Comparison of ENCODE assay signal across 9 mouse cellular contexts in the genomic region with DNA sequence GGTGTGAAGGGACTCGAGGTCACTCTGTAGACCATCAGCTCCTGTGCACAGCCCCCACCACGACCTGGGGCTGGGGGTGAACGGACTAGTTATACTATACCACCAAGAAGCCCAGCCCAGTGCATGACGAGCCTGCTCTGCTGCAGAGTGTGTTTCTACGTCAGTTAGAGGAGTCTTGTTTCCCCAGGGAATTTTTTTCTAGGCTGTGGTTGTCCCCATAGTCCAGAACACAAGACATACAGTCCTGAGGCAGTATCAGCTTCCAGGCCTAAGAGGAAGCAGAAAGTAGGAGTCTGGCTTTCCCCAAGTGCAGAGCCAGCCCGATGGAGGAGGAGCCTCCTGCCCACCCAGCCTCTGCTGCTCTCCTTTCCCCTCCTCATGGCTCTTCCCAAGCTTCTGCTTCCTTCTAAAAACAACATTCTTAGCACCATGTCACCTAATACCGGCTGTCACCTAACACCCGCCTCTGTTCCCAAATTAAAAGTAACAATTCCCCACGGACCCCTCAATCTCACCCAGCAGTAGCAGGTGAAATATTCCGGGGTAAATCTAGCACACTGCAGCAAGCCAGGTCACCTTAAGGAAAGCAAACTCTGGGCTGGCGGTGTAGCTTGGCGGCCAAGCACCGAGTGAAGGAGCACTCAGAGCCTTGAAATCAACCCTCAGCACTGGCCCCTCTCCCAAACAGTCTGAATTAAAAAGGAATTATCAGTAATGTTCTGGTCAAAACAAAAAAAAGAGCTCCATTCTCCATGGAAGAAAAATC. TPM values are rescaled to one million over a fixed set of nuclear protein-coding genes. Genes with fewer than 3 reads are reported as not detected.
DNase-seq lines count a peak whose midpoint lies in the region; ATAC-seq and TF ChIP-seq lines count a peak whose summit lies in the region.
"Had no signal": no experiment of that assay in that cellular context is flagged by ENCODE, and none has a peak within 500 bp of the region (broad histone marks: within the 10 kb centered on the region; RNA-seq: fewer than 3 reads in every experiment).

No protein-coding gene starts in this region.

- peaks cover 25% of the 10 kb centered on the region for H3K4me1 ChIP-seq in forebrain, embryonic 10.5 days
- H3K4me1 ChIP-seq in forebrain, embryonic 15.5 days: 0 out of 2 replicates have a peak, but pooled peaks cover 3% of the 10 kb centered on the region
- H3K4me1 ChIP-seq in lung, postnatal 0 days (ENCODE audit: insufficient read depth, low read depth, low read length): no peaks in the 10 kb centered on the region; the same call in 1 of the 2 replicates
- H3K4me1 ChIP-seq in lung, adult 2 months (ENCODE audit: control insufficient read depth, insufficient read depth, low read length): peaks cover 12% of the 10 kb centered on the region
- H3K4me1 ChIP-seq in hindbrain, embryonic 11.5 days (replicated peaks; ENCODE audit: control insufficient read depth, insufficient read depth, low read length): 0 out of 2 replicates have a peak, but pooled peaks cover 2% of the 10 kb centered on the region
- no peaks in the 10 kb centered on the region for H3K4me1 ChIP-seq in forebrain, embryonic 14.5 days (ENCODE audit: control insufficient read depth, insufficient read depth, low read length)

- TF ChIP-seq POLR2A in lung, adult 2 months (IDR thresholded peaks at IDR 0.05; ENCODE audit: borderline replicate concordance, extremely low read depth, low read depth, low read length): no peak

- no peak for ATAC-seq in forebrain, embryonic 15.5 days (replicated peaks)
- ATAC-seq in lung, postnatal 0 days: peak; percentile 63
- peak; percentile 59; the same call in 1 of the 2 replicates for ATAC-seq in hindbrain, embryonic 11.5 days (ENCODE audit: low FRiP score)
- no peak for ATAC-seq in forebrain, embryonic 14.5 days

- H3K36me3 ChIP-seq in forebrain, embryonic 10.5 days (replicated peaks): no peaks in the 10 kb centered on the region; the same call in 1 of the 2 replicates
- no peaks in the 10 kb centered on the region for H3K36me3 ChIP-seq in forebrain, embryonic 15.5 days
- no peaks in the 10 kb centered on the region for H3K36me3 ChIP-seq in lung, postnatal 0 days (ENCODE audit: insufficient read depth, low read length)
- no peaks in the 10 kb centered on the region for H3K36me3 ChIP-seq in hindbrain, embryonic 11.5 days (ENCODE audit: control insufficient read depth, insufficient read depth, low read length)
- H3K36me3 ChIP-seq in forebrain, embryonic 14.5 days (ENCODE audit: control insufficient read depth, insufficient read depth, low read length): no peaks in the 10 kb centered on the region

- WGBS in forebrain, embryonic 10.5 days: 54% methylated on average over 13 of the region's 13 CpGs
- 46% methylated on average over 13 of the region's 13 CpGs for WGBS in forebrain, embryonic 15.5 days
- 18% methylated on average over 13 of the region's 13 CpGs for WGBS in lung, postnatal 0 days
- 30% methylated on average over 13 of the region's 13 CpGs for WGBS in lung, adult 2 months
- 40% methylated on average over 13 of the region's 13 CpGs for WGBS in hindbrain, embryonic 11.5 days
- WGBS in forebrain, embryonic 14.5 days: 53% methylated on average over 13 of the region's 13 CpGs

- H3K9me3 ChIP-seq in forebrain, embryonic 10.5 days: 0 out of 2 replicates have a peak, but pooled peaks cover 3% of the 10 kb centered on the region
- no peaks in the 10 kb centered on the region for H3K9me3 ChIP-seq in forebrain, embryonic 15.5 days
- no peaks in the 10 kb centered on the region for H3K9me3 ChIP-seq in lung, postnatal 0 days (ENCODE audit: low read length)
- no peaks in the 10 kb centered on the region for H3K9me3 ChIP-seq in hindbrain, embryonic 11.5 days (ENCODE audit: control insufficient read depth, low read length)
- H3K9me3 ChIP-seq in forebrain, embryonic 14.5 days (replicated peaks; ENCODE audit: control insufficient read depth, low read length): no peaks in the 10 kb centered on the region

- no peak for DNase-seq in forebrain, embryonic 10.5 days (ENCODE audit: extremely low spot score, low spot score)
- no peak for DNase-seq in lung, postnatal 0 days (ENCODE audit: low spot score)
- no peak for DNase-seq in lung, adult 2 months
- peak; percentile 15 for DNase-seq in hindbrain, embryonic 11.5 days (ENCODE audit: low spot score)
- DNase-seq in right cerebral cortex, postnatal 25 days: peak; percentile 46
- DNase-seq in thymus, postnatal 25 days: no peak
- no peak for DNase-seq in forebrain, embryonic 14.5 days (ENCODE audit: low spot score)
- DNase-seq: cerebellum, adult 18-20 months had no signal

- peak overlapping the region; percentile 66 for H3K27ac ChIP-seq in forebrain, embryonic 10.5 days
- no peak overlapping the region for H3K27ac ChIP-seq in forebrain, embryonic 15.5 days (replicated peaks)
- 0 out of 2 replicates have a peak overlapping the region, but pooled peaks have one; percentile 43 for H3K27ac ChIP-seq in lung, postnatal 0 days (ENCODE audit: low read length)
- no peak overlapping the region for H3K27ac ChIP-seq in hindbrain, embryonic 11.5 days (ENCODE audit: low read depth, low read length)
- no peak overlapping the region for H3K27ac ChIP-seq in forebrain, embryonic 14.5 days (ENCODE audit: low read depth, low read length)

- no peak overlapping the region for H3K4me3 ChIP-seq in forebrain, embryonic 10.5 days
- H3K4me3 ChIP-seq in forebrain, embryonic 15.5 days: no peak overlapping the region
- H3K4me3 ChIP-seq in lung, postnatal 0 days (ENCODE audit: low read depth, low read length): no peak overlapping the region
- no peak overlapping the region for H3K4me3 ChIP-seq in lung, adult 2 months (replicated peaks; ENCODE audit: extremely low read depth, low read depth, low read length)
- H3K4me3 ChIP-seq in hindbrain, embryonic 11.5 days (ENCODE audit: low read depth, low read length): no peak overlapping the region
- H3K4me3 ChIP-seq in forebrain, embryonic 14.5 days (ENCODE audit: low read depth, low read length): no peak overlapping the region

- no peaks in the 10 kb centered on the region for H3K27me3 ChIP-seq in forebrain, embryonic 10.5 days (ENCODE audit: poor library complexity, severe bottlenecking)
- H3K27me3 ChIP-seq in forebrain, embryonic 15.5 days: no peaks in the 10 kb centered on the region
- H3K27me3 ChIP-seq in lung, postnatal 0 days (replicated peaks; ENCODE audit: insufficient read depth, low read length): no peaks in the 10 kb centered on the region
- H3K27me3 ChIP-seq in hindbrain, embryonic 11.5 days (ENCODE audit: control insufficient read depth, insufficient read depth, low read length): no peaks in the 10 kb centered on the region
- H3K27me3 ChIP-seq in forebrain, embryonic 14.5 days (replicated peaks; ENCODE audit: control insufficient read depth, insufficient read depth, low read length): no peaks in the 10 kb centered on the region

- TF ChIP-seq EP300 in lung, postnatal 0 days (IDR thresholded peaks at IDR 0.05): no peak

- no peak overlapping the region for H3K4me2 ChIP-seq in forebrain, embryonic 15.5 days (replicated peaks)
- peak overlapping the region; percentile 39 for H3K4me2 ChIP-seq in lung, postnatal 0 days (replicated peaks; ENCODE audit: low read depth, low read length)
- H3K4me2 ChIP-seq in hindbrain, embryonic 11.5 days (replicated peaks; ENCODE audit: low read depth, low read length): no peak overlapping the region
- no peak overlapping the region for H3K4me2 ChIP-seq in forebrain, embryonic 14.5 days (ENCODE audit: low read length)

- no peak overlapping the region for H3K9ac ChIP-seq in forebrain, embryonic 15.5 days (replicated peaks)
- 0 out of 2 replicates have a peak overlapping the region, but pooled peaks have one; percentile 13 for H3K9ac ChIP-seq in lung, postnatal 0 days (replicated peaks; ENCODE audit: low read depth)
- H3K9ac ChIP-seq in hindbrain, embryonic 11.5 days (ENCODE audit: low read depth, low read length): no peak overlapping the region
- H3K9ac ChIP-seq in forebrain, embryonic 14.5 days (ENCODE audit: low read length): no peak overlapping the region

- no peak for TF ChIP-seq CTCF in lung, postnatal 0 days (IDR thresholded peaks at IDR 0.05)
- TF ChIP-seq CTCF in lung, adult 2 months (IDR thresholded peaks at IDR 0.05; ENCODE audit: insufficient read depth, low read length): no peak

RNA-seq across cellular contexts. Expression of gene Rras2, which starts 45.5 kb away (rescaled TPM):
- polyA plus RNA-seq in forebrain, embryonic 10.5 days (2016; fragmentation: Nextera tagmentation; extraction: Ambion mirVana): 23.7 and 27.3 TPM in 2 replicates
- polyA plus RNA-seq in forebrain, embryonic 15.5 days (2015; fragmentation: Nextera tagmentation; extraction: Ambion mirVana): 23.1 and 23.7 TPM in 2 replicates
- 77.7 and 83.6 TPM in 2 replicates for polyA plus RNA-seq in lung, postnatal 0 days (2015; fragmentation: Nextera tagmentation; extraction: Ambion mirVana)
- 24.4 and 30.0 TPM in 2 replicates for polyA plus RNA-seq in lung, adult 2 months (2012; rRNA removed)
- 24.3 and 26.7 TPM in 2 replicates for polyA plus RNA-seq in hindbrain, embryonic 11.5 days (2014; fragmentation: Nextera tagmentation; extraction: Ambion mirVana)
- polyA plus RNA-seq in forebrain, embryonic 14.5 days (2014; fragmentation: Nextera tagmentation; extraction: Ambion mirVana): 26.6 and 27.1 TPM in 2 replicates

Comparison
In these comparisons a context has a peak if more than half of its experiments do, and no peak if none do; other contexts are left out.
1. H3K27ac ChIP-seq: peak in forebrain, embryonic 10.5 days (single experiment) and lung, postnatal 0 days (single experiment); none in forebrain, embryonic 15.5 days (single experiment), hindbrain, embryonic 11.5 days (single experiment) and forebrain, embryonic 14.5 days (single experiment).
2. DNase-seq: peak in hindbrain, embryonic 11.5 days (single experiment) and right cerebral cortex, postnatal 25 days (single experiment); none in forebrain, embryonic 10.5 days (single experiment), lung, postnatal 0 days (single experiment), lung, adult 2 months (single experiment), thymus, postnatal 25 days (single experiment) and forebrain, embryonic 14.5 days (single experiment).
3. ATAC-seq: peak in lung, postnatal 0 days (single experiment) and hindbrain, embryonic 11.5 days (single experiment); none in forebrain, embryonic 15.5 days (single experiment) and forebrain, embryonic 14.5 days (single experiment).